Mouse (Mus musculus) limb, embryonic 14.5 days (tissue): ENCODE measurements at regions not wholly inside any gene's neighbourhood (a gene's known extent, or its start where the extent isn't known, plus 50 kb on each side); places are given as distances from the start of the nearest gene placed in this dataset.

Experiments used
- ATAC-seq: fragments of 200-750 bp; cut with Nextera tagmentation; 2 replicates; pipeline ENCODE4 v1.8.0; 2017; ENCODE audit warnings: low read depth, moderate number of reproducible peaks, moderate TSS enrichment; ENCODE audit not compliant: low FRiP score
- DNase-seq: peaks from one replicate; pipeline ENCODE4 v3.0.0-alpha.2; 2015; ENCODE audit warnings: low spot score
- H3K27ac ChIP-seq: fragments of 300-500 bp; sonication (generic); replicated peaks from 2 replicates; pipeline ENCODE4 v1.5.1; 2014; ENCODE audit warnings: low read depth, mild to moderate bottlenecking, low read length, moderate library complexity, mixed read lengths
- H3K27me3 ChIP-seq: fragments of 300-500 bp; sonication (generic); 2 replicates; pipeline ENCODE4 v1.6.1; 2014; ENCODE audit warnings: low read length, mixed read lengths; ENCODE audit not compliant: control insufficient read depth, insufficient read depth
- H3K36me3 ChIP-seq: fragments of 300-500 bp; sonication (generic); 2 replicates; pipeline ENCODE4 v1.6.1; 2014; ENCODE audit warnings: mild to moderate bottlenecking, low read length, moderate library complexity, mixed read lengths; ENCODE audit not compliant: control insufficient read depth, insufficient read depth
- H3K4me1 ChIP-seq: fragments of 300-500 bp; sonication (generic); 2 replicates; pipeline ENCODE4 v1.6.1; 2014; ENCODE audit warnings: antibody characterized with exemption, low read length, mixed read lengths; ENCODE audit not compliant: control insufficient read depth, insufficient read depth
- H3K4me2 ChIP-seq: fragments of 300-500 bp; sonication (generic); replicated peaks from 2 replicates; pipeline ENCODE4 v1.6.1; 2014; ENCODE audit warnings: low read depth, mild to moderate bottlenecking, low read length, moderate library complexity; ENCODE audit not compliant: severe bottlenecking
- H3K4me3 ChIP-seq: fragments of 300-500 bp; sonication (generic); replicated peaks from 2 replicates; pipeline ENCODE4 v1.5.1; 2014; ENCODE audit warnings: low read length
- H3K9ac ChIP-seq: fragments of 300-500 bp; sonication (generic); 2 replicates; pipeline ENCODE4 v1.6.1; 2014; ENCODE audit warnings: mild to moderate bottlenecking, low read depth, low read length, moderate library complexity; ENCODE audit not compliant: severe bottlenecking
- H3K9me3 ChIP-seq: fragments of 300-500 bp; sonication (generic); 2 replicates; pipeline ENCODE4 v1.6.1; 2016; ENCODE audit warnings: low read length; ENCODE audit not compliant: control insufficient read depth
- POLR2A ChIP-seq: fragments of 200-500 bp; IDR thresholded peaks from 2 replicates; pipeline ENCODE4 v1.8.0; 2012; ENCODE audit warnings: inconsistent platforms, mild to moderate bottlenecking, moderate library complexity, borderline replicate concordance; ENCODE audit not compliant: insufficient read depth, insufficient read length; ENCODE audit errors: extremely low read depth
- WGBS: fragments of 180-500 bp; shearing (Covaris S2); extraction: QIAGEN DNeasy Blood & Tissue Kit; methylation state at CpG from one replicate; pipeline ENCODE4 v1.1.7; 2014; 5-methylcytosine and 5-hydroxymethylcytosine counted together

- no peak for TF ChIP-seq POLR2A
- Histone ChIP-seq H3K36me3 (no peaks in the 10 kb centered on the region), H3K27me3 (no peaks in the 10 kb centered on the region), H3K4me3 (no peak overlapping the region), H3K9ac (no peak overlapping the region), H3K4me1 (no peaks in the 10 kb centered on the region), H3K27ac (no peak overlapping the region), H3K9me3 (no peaks in the 10 kb centered on the region), H3K4me2 (no peak overlapping the region)
- ATAC-seq (no peak), DNase-seq (no peak)
- 14% methylated on average over 5 of the region's 5 CpGs for WGBS
Observed at GRCm38 (mm10) chr2:159356503-159356902, 561.9 kb downstream of the Dhx35 start.

- no peak overlapping the region for H3K9ac ChIP-seq
- TF ChIP-seq POLR2A = no peak
- no peaks in the 10 kb centered on the region for H3K9me3 ChIP-seq
- H3K27ac ChIP-seq = no peak overlapping the region
- H3K27me3 ChIP-seq = no peaks in the 10 kb centered on the region
- DNase-seq (no peak), ATAC-seq (no peak)
- no peak overlapping the region for H3K4me2 ChIP-seq
- H3K4me3 ChIP-seq = no peak overlapping the region
- H3K4me1 ChIP-seq = no peaks in the 10 kb centered on the region
- WGBS = 77% methylated on average over 3 of the region's 3 CpGs
- no peaks in the 10 kb centered on the region for H3K36me3 ChIP-seq
Observed at GRCm38 (mm10) chr2:159361371-159361770, 566.8 kb downstream of the Dhx35 start.

GRCm38 (mm10) chr2:159392865-159393264 lies 598.3 kb downstream of the Dhx35 start:
- TF ChIP-seq POLR2A = no peak
- ATAC-seq (no peak), DNase-seq (no peak)
- Histone ChIP-seq H3K9ac (no peak overlapping the region), H3K4me3 (no peak overlapping the region), H3K27me3 (no peaks in the 10 kb centered on the region), H3K9me3 (no peaks in the 10 kb centered on the region), H3K4me1 (no peaks in the 10 kb centered on the region), H3K36me3 (no peaks in the 10 kb centered on the region), H3K27ac (no peak overlapping the region), H3K4me2 (no peak overlapping the region)
- 36% methylated on average over 10 of the region's 10 CpGs for WGBS

- no peak overlapping the region for H3K4me2 ChIP-seq
- H3K27me3 ChIP-seq = no peaks in the 10 kb centered on the region
- H3K4me3 ChIP-seq = no peak overlapping the region
- no peak for ATAC-seq
- no peak overlapping the region for H3K9ac ChIP-seq
- H3K36me3 ChIP-seq = no peaks in the 10 kb centered on the region
- TF ChIP-seq POLR2A = no peak
- H3K27ac ChIP-seq = no peak overlapping the region
- no peaks in the 10 kb centered on the region for H3K4me1 ChIP-seq
- 38% methylated on average over 9 of the region's 9 CpGs for WGBS
- no peaks in the 10 kb centered on the region for H3K9me3 ChIP-seq
- peak; percentile 19 for DNase-seq
Observed at GRCm38 (mm10) chr2:159401421-159402100, 607.0 kb downstream of the Dhx35 start.

GRCm38 (mm10) chr2:159404940-159405339 lies 610.3 kb downstream of the Dhx35 start:
- Histone ChIP-seq H3K4me2 (no peak overlapping the region), H3K9ac (no peak overlapping the region), H3K9me3 (no peaks in the 10 kb centered on the region), H3K4me1 (no peaks in the 10 kb centered on the region), H3K36me3 (no peaks in the 10 kb centered on the region), H3K27me3 (no peaks in the 10 kb centered on the region), H3K27ac (no peak overlapping the region), H3K4me3 (no peak overlapping the region)
- DNase-seq (no peak), ATAC-seq (no peak)
- 50% methylated on average over 1 of the region's 1 CpGs for WGBS
- TF ChIP-seq POLR2A = no peak
